Mouse (Mus musculus) adrenal gland, adult (tissue): ENCODE data around the gene Elovl2.
"Not testable (repeated sequence)": the region's sequence is repeated elsewhere in the genome, so short reads cannot be mapped to it uniquely, and the experiment has no call there.

Source experiments
- DNase-seq, 2 experiments: peaks; one replicate each; pipeline ENCODE4 v3.0.0; 2022 to 2023; ENCODE audit warnings: low spot score in 1 of 2; ENCODE audit not compliant: inconsistent age in 2 of 2

Gene Elovl2

GRCm38 (mm10) chr13:41235181-41235580, 15.0 kb upstream of the Elovl2 start:
- no peak for DNase-seq

DNA sequence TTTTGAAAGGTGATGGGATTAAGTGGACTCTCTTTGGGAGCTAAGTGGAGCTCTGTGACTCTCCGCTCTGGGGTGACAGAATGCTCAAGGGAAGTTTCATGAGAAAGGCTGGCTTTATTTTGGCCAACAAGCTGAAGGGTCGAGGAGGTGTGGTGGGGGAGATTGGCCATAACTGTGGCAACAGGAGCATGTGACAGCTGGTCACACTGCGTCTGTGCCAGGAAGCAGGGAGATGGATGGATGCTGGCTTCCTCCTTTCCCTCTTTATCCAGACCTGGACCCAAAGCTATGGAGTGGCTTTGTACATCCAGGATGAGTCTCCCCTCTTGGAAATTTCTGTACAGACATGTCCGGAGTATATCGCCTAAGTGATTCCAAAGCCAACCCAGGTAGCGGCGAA, 13.0 kb upstream of the Elovl2 start:
- DNase-seq: no peak

DNA sequence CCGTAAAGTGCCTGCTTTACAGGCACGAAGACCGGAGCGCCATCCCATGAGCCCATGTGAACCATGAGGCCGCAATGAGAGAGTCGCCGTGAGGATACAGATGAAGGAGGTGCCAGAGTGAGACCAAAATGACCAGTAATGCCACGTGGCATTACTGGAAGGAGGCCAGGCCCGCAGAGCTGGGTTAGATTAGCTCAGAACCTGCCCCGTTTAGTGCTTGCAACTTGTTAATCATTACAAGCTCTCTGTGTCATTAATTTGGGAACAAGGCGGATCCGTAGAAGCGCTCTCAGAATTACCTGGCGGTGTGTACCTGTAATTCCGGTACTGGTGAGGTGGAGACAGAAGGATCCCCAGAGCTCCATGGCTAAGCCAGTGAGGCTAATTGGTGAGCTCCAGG, 12.0 kb upstream of the Elovl2 start:
- no peak for DNase-seq

GRCm38 (mm10) chr13:41231389-41231983, 11.3 kb upstream of the Elovl2 start:
- no peak for DNase-seq

GRCm38 (mm10) chr13:41230256-41230655, 10.1 kb upstream of the Elovl2 start:
- no peak for DNase-seq

- no peak for DNase-seq
Observed at GRCm38 (mm10) chr13:41228060-41228459, 7.9 kb upstream of the Elovl2 start.

GRCm38 (mm10) chr13:41226513-41226912, 6.3 kb upstream of the Elovl2 start:
- no peak for DNase-seq

GRCm38 (mm10) chr13:41219687-41220303, 410 bp downstream of the Elovl2 start:
- DNase-seq: no peak

DNA sequence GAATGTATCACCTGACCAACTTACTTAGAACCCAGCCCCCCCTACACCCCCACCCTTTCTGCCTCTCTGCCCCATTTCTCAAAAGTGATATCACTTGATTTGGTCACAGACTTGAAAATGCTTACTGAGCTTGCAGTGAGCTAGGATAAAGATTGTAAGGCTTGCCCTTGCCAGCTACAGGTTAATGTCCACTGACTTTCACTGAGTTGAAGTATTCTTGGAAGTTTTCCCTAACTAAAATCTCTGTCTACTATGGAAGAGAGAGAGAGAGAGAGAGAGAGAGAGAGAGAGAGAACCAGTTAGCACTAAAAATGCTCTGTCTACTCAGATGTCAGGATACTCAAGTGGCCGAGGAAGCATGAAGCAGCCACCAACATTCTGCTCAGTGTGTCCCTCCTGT, 1.1 kb downstream of the Elovl2 start:
- no peak for DNase-seq

GRCm38 (mm10) chr13:41216236-41216635, 4.0 kb downstream of the Elovl2 start:
- DNase-seq: no peak

- no peak for DNase-seq
Observed at GRCm38 (mm10) chr13:41215669-41216068, 4.5 kb downstream of the Elovl2 start.

GRCm38 (mm10) chr13:41212558-41213322, 7.5 kb downstream of the Elovl2 start:
- DNase-seq: no peak

DNA sequence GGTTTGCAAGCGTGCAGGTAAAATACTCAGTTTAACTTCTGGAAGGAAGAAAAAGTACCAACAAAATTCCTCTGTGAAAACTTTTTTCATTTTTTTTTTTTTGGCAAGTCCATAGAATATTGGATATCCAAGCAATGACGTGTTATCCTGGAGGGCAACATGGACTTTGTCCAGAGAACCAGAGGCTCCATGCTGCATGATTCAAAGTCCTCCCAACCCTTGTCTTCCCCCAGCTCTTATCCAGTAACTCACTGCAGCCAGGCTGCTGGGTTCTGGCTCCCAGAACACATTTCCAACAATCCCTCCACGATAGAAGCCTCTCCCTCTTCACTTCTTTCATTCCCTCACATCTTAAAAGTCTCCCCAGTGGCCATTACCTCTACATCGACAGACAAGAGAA, 8.9 kb downstream of the Elovl2 start:
- DNase-seq: no peak

- no peak for DNase-seq
Observed at GRCm38 (mm10) chr13:41206241-41206640, 14.0 kb downstream of the Elovl2 start.

- not testable (repeated sequence) for DNase-seq
Observed at GRCm38 (mm10) chr13:41205568-41205967, 14.6 kb downstream of the Elovl2 start.

DNA sequence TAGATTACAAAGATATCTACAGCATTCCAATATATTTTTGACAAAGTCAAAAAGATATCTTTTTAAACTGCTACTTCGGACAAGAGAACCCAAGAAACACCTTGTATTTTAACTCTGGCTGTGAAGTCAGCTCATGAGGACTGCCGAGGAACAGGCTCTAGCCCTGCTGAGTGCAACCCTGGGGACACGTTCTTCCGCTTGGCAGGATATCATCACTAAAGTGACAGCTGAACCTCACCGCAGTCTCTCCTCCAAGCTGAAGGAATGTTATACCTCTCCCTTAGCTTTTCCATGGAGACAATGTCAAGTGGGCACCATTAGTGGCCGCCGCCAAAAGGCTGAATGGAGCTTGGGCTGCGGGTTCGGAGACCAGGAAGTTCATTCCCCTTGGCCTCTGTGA, 16.5 kb downstream of the Elovl2 start:
- DNase-seq: no peak

GRCm38 (mm10) chr13:41203289-41203688, 16.9 kb downstream of the Elovl2 start:
- DNase-seq: no peak

- DNase-seq: no peak
Observed at GRCm38 (mm10) chr13:41200861-41201260, 19.3 kb downstream of the Elovl2 start.

GRCm38 (mm10) chr13:41195640-41196333, 24.4 kb downstream of the Elovl2 start:
- no peak for DNase-seq

DNA sequence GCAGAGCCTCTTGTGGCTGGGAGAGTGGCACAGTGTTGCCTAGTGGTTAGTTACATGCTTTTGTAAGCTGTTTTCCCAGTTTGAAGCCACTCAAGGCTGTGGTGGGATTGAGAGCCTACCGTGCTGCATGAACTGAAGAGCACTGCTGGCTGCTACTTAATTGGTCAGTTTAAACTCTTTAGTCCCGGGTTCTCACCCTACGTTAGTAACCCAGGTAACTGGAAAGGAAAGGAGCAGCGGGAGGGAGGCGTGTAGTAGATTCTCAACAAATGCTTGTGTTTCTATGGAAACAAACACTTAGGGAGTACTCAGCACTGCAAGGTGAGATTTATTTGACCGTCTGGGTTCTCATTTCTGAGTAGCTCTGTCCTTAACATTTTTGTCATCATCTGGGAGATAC, 32.3 kb downstream of the Elovl2 start:
- no peak for DNase-seq

GRCm38 (mm10) chr13:41158426-41158825, 61.8 kb downstream of the Elovl2 start:
- no peak for DNase-seq

DNA sequence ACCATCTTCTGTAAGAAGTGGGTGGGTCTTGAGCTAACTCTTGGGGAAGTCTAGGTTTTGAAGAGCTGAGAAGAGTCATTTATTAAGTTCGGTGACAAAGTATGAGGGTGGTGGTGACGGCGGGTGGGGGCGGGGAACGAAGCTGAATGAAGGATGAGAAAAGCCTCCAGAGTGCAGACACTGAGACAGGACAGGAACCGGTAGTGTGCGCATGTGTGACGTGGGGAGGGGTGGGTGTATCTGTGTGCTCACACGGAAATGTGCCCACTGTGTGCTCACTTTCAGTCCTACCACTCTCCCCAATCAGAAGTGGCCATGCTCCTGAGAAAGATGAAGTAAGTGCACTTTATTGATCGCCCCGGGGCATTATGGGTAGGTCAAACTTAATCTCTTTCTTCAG, 67.1 kb downstream of the Elovl2 start:
- no peak for DNase-seq
